Mouse (Mus musculus) bone marrow macrophage, adult 2 months (primary cell): ENCODE data around the gene Tmem218.

Experiments used
- CTCF ChIP-seq: IDR thresholded peaks from 2 replicates; pipeline ENCODE4 v1.5.1; 2012; ENCODE audit warnings: low read depth, mild to moderate bottlenecking, low read length, moderate library complexity
- POLR2A ChIP-seq: IDR thresholded peaks from 2 replicates; pipeline ENCODE4 v1.6.1; 2012; ENCODE audit warnings: mild to moderate bottlenecking, low read depth, low read length, borderline replicate concordance

- TF ChIP-seq POLR2A (no peak), CTCF (no peak)
These were observed 58.6 kb downstream of the Tmem218 start for GRCm38 (mm10) chr9:37266622-37267021.
